Mouse (Mus musculus) megakaryocyte, embryonic 14.5 days (primary cell): ENCODE measurements around the gene Phyhipl.

Source experiments
- FLI1 ChIP-seq: IDR thresholded peaks from 2 replicates; pipeline ENCODE4 v1.6.1; 2012; ENCODE audit warnings: low read length, inconsistent platforms, mixed read lengths
- GATA1 ChIP-seq: IDR thresholded peaks from 3 replicates; pipeline ENCODE4 v1.6.1; 2012; ENCODE audit warnings: mixed read lengths, low read length, inconsistent platforms, borderline replicate concordance

DNA sequence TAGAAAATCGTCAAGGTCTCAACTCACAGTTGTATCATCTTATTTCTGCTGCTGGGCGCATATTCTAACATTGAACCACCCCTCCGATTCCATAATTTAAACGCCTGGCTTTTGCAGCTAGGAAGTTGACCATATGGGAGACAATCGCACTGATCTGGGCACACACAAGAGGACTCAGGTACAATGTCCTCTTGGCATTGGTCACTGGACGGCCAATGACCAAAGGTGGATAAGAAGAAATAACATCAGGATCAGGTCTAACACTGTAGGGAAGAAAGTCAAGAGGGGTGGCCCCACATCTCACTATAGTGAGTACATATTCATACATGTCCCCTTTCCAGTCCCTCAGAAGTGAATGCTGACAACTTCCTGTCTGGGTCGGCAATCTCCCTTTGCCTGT, 43.8 kb upstream of the Phyhipl start:
- TF ChIP-seq GATA1 (no peak), FLI1 (no peak)
